Mouse (Mus musculus): ENCODE data around the gene Stambpl1.

- no peak for TF ChIP-seq POLR2A (IDR thresholded peaks at IDR 0.05; ENCODE audit: low read depth, low read length)
- TF ChIP-seq CTCF (IDR thresholded peaks at IDR 0.05; ENCODE audit: borderline replicate concordance, insufficient read depth, low read length), result no peak
These were observed 92.8 kb downstream of the Stambpl1 start for GRCm38 (mm10) chr19:34284826-34285225.
